Comparison of ENCODE assay signal across 9 mouse cellular contexts in genomic region chr15:101175613-101176283, GRCm38 (mm10). TPM values are rescaled to one million over a fixed set of nuclear protein-coding genes. Genes with fewer than 3 reads are reported as not detected.
DNase-seq lines count a peak whose midpoint lies in the region; ATAC-seq lines count a peak whose summit lies in the region.
"Had no signal": no experiment of that assay in that cellular context is flagged by ENCODE, and none has a peak within 500 bp of the region (broad histone marks: within the 10 kb centered on the region; RNA-seq: fewer than 3 reads in every experiment).

No protein-coding gene starts in this region.

- peak overlapping the region; percentile 97 for H3K9ac ChIP-seq in forebrain, embryonic 13.5 days
- H3K9ac ChIP-seq in liver, embryonic 13.5 days, result peak overlapping the region; percentile 85

- H3K4me2 ChIP-seq in forebrain, embryonic 13.5 days, result peak overlapping the region; percentile 89
- H3K4me2 ChIP-seq in liver, embryonic 13.5 days, result peak overlapping the region; percentile 92

- peaks cover 10% of the 10 kb centered on the region for H3K27me3 ChIP-seq in forebrain, embryonic 13.5 days
- H3K27me3 ChIP-seq in liver, embryonic 13.5 days, result peaks cover 28% of the 10 kb centered on the region

- peak; percentile 35 for DNase-seq in gastrocnemius, adult 18-20 months (ENCODE audit: low spot score)
- DNase-seq in gastrocnemius, postnatal 14 days, result no peak
- DNase-seq in ES-CJ7 (ENCODE audit: low read depth, low spot score), result peak; percentile 24
- DNase-seq in liver, embryonic 13.5 days, result no peak
- DNase-seq in thymus, postnatal 25 days, result peak; percentile 35
- DNase-seq in urinary bladder, postnatal 14 days (ENCODE audit: low spot score), result no peak
- no peak for DNase-seq in ovary, postnatal 10 days (ENCODE audit: low spot score)

- H3K9me3 ChIP-seq in forebrain, embryonic 13.5 days (replicated peaks), result no peaks in the 10 kb centered on the region
- no peaks in the 10 kb centered on the region for H3K9me3 ChIP-seq in liver, embryonic 13.5 days (replicated peaks)

- intact Hi-C loops in gastrocnemius, postnatal 14 days (cut with DNase I; ENCODE audit: low total_unique reads), result no loop called here

- WGBS in forebrain, embryonic 13.5 days, result 17% methylated on average over 17 of the region's 17 CpGs
- WGBS in liver, embryonic 13.5 days (ENCODE audit: insufficient replicate concordance), result 13% methylated on average over 17 of the region's 17 CpGs

- no peaks in the 10 kb centered on the region for H3K36me3 ChIP-seq in forebrain, embryonic 13.5 days (ENCODE audit: poor library complexity, severe bottlenecking)
- H3K36me3 ChIP-seq in liver, embryonic 13.5 days, result no peaks in the 10 kb centered on the region
- H3K36me3 ChIP-seq: G1E had no signal

- peak overlapping the region; percentile 68 for H3K27ac ChIP-seq in forebrain, embryonic 13.5 days
- peak overlapping the region; percentile 65; the same call in 1 of the 2 replicates for H3K27ac ChIP-seq in liver, embryonic 13.5 days

- ATAC-seq in forebrain, embryonic 13.5 days, result no peak
- no peak for ATAC-seq in liver, embryonic 13.5 days (ENCODE audit: low read depth)

- H3K4me1 ChIP-seq in forebrain, embryonic 13.5 days, result peaks cover 60% of the 10 kb centered on the region
- H3K4me1 ChIP-seq in liver, embryonic 13.5 days (replicated peaks), result peaks cover 72% of the 10 kb centered on the region

- peak overlapping the region; percentile 95 for H3K4me3 ChIP-seq in forebrain, embryonic 13.5 days
- peak overlapping the region; percentile 74 for H3K4me3 ChIP-seq in liver, embryonic 13.5 days (replicated peaks)

RNA-seq across cellular contexts. Expression of gene Acvr1b, which starts 1.9 kb away (rescaled TPM):
- total RNA-seq in gastrocnemius, adult 18-20 months (2021), result 10 to 100 TPM; 26.0 to 48.0 TPM
- 10 to 100 TPM; 21.8 to 29.9 TPM for total RNA-seq in gastrocnemius, postnatal 14 days (2021)
- polyA plus RNA-seq in forebrain, embryonic 13.5 days (2015; fragmentation: Nextera tagmentation; extraction: Ambion mirVana), result 14.3 and 15.8 TPM in 2 replicates
- 1.0 and 1.6 TPM in 2 replicates for polyA plus RNA-seq in liver, embryonic 13.5 days (2015; fragmentation: Nextera tagmentation; extraction: Ambion mirVana)
- polyA plus RNA-seq: G1E had no signal

RNA-seq across cellular contexts. Expression of gene Acvrl1, which starts 47.4 kb away (rescaled TPM):
- total RNA-seq in gastrocnemius, adult 18-20 months (2021), result 10 to 100 TPM in 1 of 2 experiments, 1 to 10 TPM in 1; 8.6 to 11.7 TPM
- total RNA-seq in gastrocnemius, postnatal 14 days (2021), result 10 to 100 TPM; 12.9 to 15.0 TPM
- polyA plus RNA-seq in forebrain, embryonic 13.5 days (2015; fragmentation: Nextera tagmentation; extraction: Ambion mirVana), result 5.0 and 5.3 TPM in 2 replicates
- 1.2 and 1.3 TPM in 2 replicates for polyA plus RNA-seq in liver, embryonic 13.5 days (2015; fragmentation: Nextera tagmentation; extraction: Ambion mirVana)

RNA-seq across cellular contexts. Expression of gene Grasp, which starts 48.2 kb away (rescaled TPM):
- 1 to 10 TPM; 4.4 to 5.1 TPM for total RNA-seq in gastrocnemius, adult 18-20 months (2021)
- 1 to 10 TPM; 8.3 to 9.4 TPM for total RNA-seq in gastrocnemius, postnatal 14 days (2021)
- polyA plus RNA-seq in forebrain, embryonic 13.5 days (2015; fragmentation: Nextera tagmentation; extraction: Ambion mirVana), result 1.3 and 1.5 TPM in 2 replicates
- polyA plus RNA-seq in liver, embryonic 13.5 days (2015; fragmentation: Nextera tagmentation; extraction: Ambion mirVana), result 0.29 and 0.44 TPM in 2 replicates

Comparison
In these comparisons a context has a peak if more than half of its experiments do, and no peak if none do; other contexts are left out.
1. DNase-seq: peak in gastrocnemius, adult 18-20 months (single experiment), ES-CJ7 (single experiment) and thymus, postnatal 25 days (single experiment); none in gastrocnemius, postnatal 14 days (single experiment), liver, embryonic 13.5 days (single experiment), urinary bladder, postnatal 14 days (single experiment) and ovary, postnatal 10 days (single experiment).